5 mouse cellular contexts compared by ENCODE assay signal in genomic region chr16:16996121-16996729, GRCm38 (mm10). TPM values are rescaled to one million over a fixed set of nuclear protein-coding genes. Genes with fewer than 3 reads are reported as not detected.
DNase-seq lines count a peak whose midpoint lies in the region; TF ChIP-seq lines count a peak whose summit lies in the region.
"Not testable (repeated sequence)": the region's sequence is repeated elsewhere in the genome, so short reads cannot be mapped to it uniquely, and the experiment has no call there.

No protein-coding gene starts in this region.

- in situ Hi-C loops in CH12.LX (cut with MboI; ENCODE audit: low pct_ligation_motif_present, low pct_unique_long_range_greater_than_20kb, low sequenced_read_pairs); ES-E14 (cut with MboI; ENCODE audit: low sequenced_read_pairs in 2 of 2, unreplicated experiment in 2 of 2): not testable (repeated sequence)

- not testable (repeated sequence) for H3K9ac ChIP-seq in CH12.LX (ENCODE audit: insufficient read depth, low read depth); ES-E14 (ENCODE audit: insufficient read depth, low read depth, low read length, poor library complexity, severe bottlenecking); MEL (ENCODE audit: control insufficient read depth, low read depth, low read length, poor library complexity, severe bottlenecking)

- not testable (repeated sequence) for TF ChIP-seq EP300 in CH12.LX (IDR thresholded peaks at IDR 0.05; ENCODE audit: low read length); MEL (IDR thresholded peaks at IDR 0.05; ENCODE audit: low read depth in 1 of 2, low read length in 2 of 2)

- WGBS in olfactory bulb, adult 2 months = 65% methylated on average over 10 of the region's 10 CpGs

- not testable (repeated sequence) for TF ChIP-seq POLR2A in CH12.LX (IDR thresholded peaks at IDR 0.05; ENCODE audit: low read depth, low read length); MEL (IDR thresholded peaks at IDR 0.05; ENCODE audit: control insufficient read depth in 1 of 2, insufficient read depth in 1 of 2, low read depth in 1 of 2, low read length in 2 of 2, poor library complexity in 1 of 2); olfactory bulb, adult 2 months (IDR thresholded peaks at IDR 0.05; ENCODE audit: insufficient read depth, low read depth, low read length)

- dilution Hi-C loops in CH12.LX (cut with MboI; ENCODE audit: extremely low pct_ligation_motif_present, extremely low pct_unique_long_range_greater_than_20kb, low sequenced_read_pairs) = not testable (repeated sequence)

- not testable (repeated sequence) for H3K4me3 ChIP-seq in CH12.LX (replicated peaks in 1 of 3; ENCODE audit: low read depth in 2 of 3, low read length in 2 of 3, poor library complexity in 1 of 3); ES-E14 (ENCODE audit: insufficient read depth in 1 of 2, low read depth in 1 of 2, low read length in 2 of 2, poor library complexity in 1 of 2, severe bottlenecking in 1 of 2); MEL (ENCODE audit: control insufficient read depth in 1 of 2, insufficient read depth in 1 of 2, low read depth in 2 of 2, low read length in 2 of 2); olfactory bulb, adult 2 months (ENCODE audit: insufficient read depth, low read depth, low read length)

- H3K4me2 ChIP-seq in CH12.LX (ENCODE audit: insufficient read depth, low read depth, poor library complexity, severe bottlenecking) = not testable (repeated sequence)

- H3K4me1 ChIP-seq in CH12.LX (ENCODE audit: control insufficient read depth in 1 of 2, insufficient read depth in 2 of 2) (peaks cover 3 to 64% of the 10 kb centered on the region in 2 experiments; a peak in 3 of 4 replicates), ES-E14 (ENCODE audit: control insufficient read depth in 2 of 2, insufficient read depth in 2 of 2, low read length in 2 of 2, poor library complexity in 1 of 2) (peaks cover 16 to 18% of the 10 kb centered on the region in 2 experiments), MEL (ENCODE audit: control insufficient read depth in 1 of 2, insufficient read depth in 2 of 2, low read length in 2 of 2) (peaks cover 5 to 12% of the 10 kb centered on the region in 2 experiments; a peak in 3 of 4 replicates)
- not testable (repeated sequence) for H3K4me1 ChIP-seq in olfactory bulb, adult 2 months (ENCODE audit: control insufficient read depth, insufficient read depth, low read length)

- DNase-seq in CH12.LX (ENCODE audit: extremely low read depth); ES-E14 (ENCODE audit: low read depth, low spot score); MEL (ENCODE audit: low read depth, low spot score): not testable (repeated sequence)
- peak; percentile 29 for DNase-seq in heart, adult 11 months

- H3K27me3 ChIP-seq in CH12.LX (replicated peaks); MEL (ENCODE audit: control insufficient read depth in 1 of 2, insufficient read depth in 2 of 2, low read length in 2 of 2): not testable (repeated sequence)

- H3K79me2 ChIP-seq in CH12.LX (replicated peaks; ENCODE audit: control insufficient read depth, extremely low read depth, insufficient read depth, poor library complexity, severe bottlenecking) = peaks cover 98% of the 10 kb centered on the region
- H3K79me2 ChIP-seq in MEL (ENCODE audit: control insufficient read depth, insufficient read depth, low read length, poor library complexity) = peaks cover 88% of the 10 kb centered on the region

- not testable (repeated sequence) for H3K9me3 ChIP-seq in CH12.LX (replicated peaks; ENCODE audit: low read length); ES-E14 (ENCODE audit: control insufficient read depth, insufficient read depth, low read depth, low read length); MEL (replicated peaks; ENCODE audit: insufficient read depth, low read length)

- not testable (repeated sequence) for H3K27ac ChIP-seq in CH12.LX (ENCODE audit: insufficient read depth, low read depth); ES-E14 (ENCODE audit: insufficient read depth, low read depth, low read length, poor library complexity, severe bottlenecking); MEL (ENCODE audit: control insufficient read depth, low read depth, low read length)
- H3K27ac ChIP-seq in olfactory bulb, adult 2 months (ENCODE audit: insufficient read depth, low read depth, low read length) = 0 out of 2 replicates have a peak overlapping the region, but pooled peaks have one; percentile 8

- peaks cover 10 to 71% of the 10 kb centered on the region in 2 experiments for H3K36me3 ChIP-seq in CH12.LX (replicated peaks in 1 of 2; ENCODE audit: control insufficient read depth in 1 of 2, insufficient read depth in 1 of 2, low read length in 1 of 2)
- not testable (repeated sequence) for H3K36me3 ChIP-seq in ES-E14 (ENCODE audit: control insufficient read depth, insufficient read depth, low read length, poor library complexity, severe bottlenecking)
- H3K36me3 ChIP-seq in MEL (ENCODE audit: control insufficient read depth in 1 of 2, insufficient read depth in 2 of 2, low read length in 2 of 2) = peaks cover 13 to 35% of the 10 kb centered on the region in 2 experiments

- not testable (repeated sequence) for TF ChIP-seq RAD21 in CH12.LX (IDR thresholded peaks at IDR 0.05; ENCODE audit: low read depth, low read length); MEL (IDR thresholded peaks at IDR 0.05; ENCODE audit: low read depth, low read length)

- not testable (repeated sequence) for TF ChIP-seq CTCF in CH12.LX (conservative IDR thresholded peaks at IDR 0.05 in 1 of 2, IDR thresholded peaks at IDR 0.05 in 1 of 2; ENCODE audit: low read depth in 2 of 2, low read length in 2 of 2); MEL (IDR thresholded peaks at IDR 0.05 in 2 of 3, conservative IDR thresholded peaks at IDR 0.05 in 1 of 3; ENCODE audit: control insufficient read depth in 1 of 3, insufficient read depth in 1 of 3, low read depth in 2 of 3, low read length in 3 of 3, poor library complexity in 1 of 3, severe bottlenecking in 1 of 3); olfactory bulb, adult 2 months (IDR thresholded peaks at IDR 0.05; ENCODE audit: insufficient read depth, low read depth, low read length)

TF ChIP-seq in CH12.LX, 34 proteins besides CTCF, POLR2A, EP300 and RAD21:
- TF ChIP-seq ZNF384 (IDR thresholded peaks at IDR 0.05; ENCODE audit: low read depth, low read length) = peak; percentile 81

TF ChIP-seq in ES-E14, 5 proteins besides CTCF, POLR2A, EP300 and RAD21:
- TF ChIP-seq ZNF384 (IDR thresholded peaks at IDR 0.05; ENCODE audit: low read depth, low read length) = peak; percentile 90

TF ChIP-seq in MEL, 35 proteins besides CTCF, POLR2A, EP300 and RAD21:
- peak; percentile 81 for TF ChIP-seq ZNF384 (IDR thresholded peaks at IDR 0.05; ENCODE audit: low read depth, low read length)

RNA-seq across cellular contexts. Expression of gene Mapk1, which starts 13.0 kb away (rescaled TPM):
- total RNA-seq in CH12.LX (2012; rRNA removed) (162 and 190 TPM in 2 replicates), CH12.LX (2014; rRNA removed) (317 and 322 TPM in 2 replicates), ES-E14 (2012; rRNA removed) (100 and 136 TPM in 2 replicates), MEL (2012; rRNA removed) (125 and 131 TPM in 2 replicates)
- polyA plus RNA-seq in CH12.LX (2012; ENCODE audit: insufficient read length, low read depth) (234 and 244 TPM in 2 replicates), MEL (2012; ENCODE audit: insufficient read depth in 1 of 2, insufficient read length in 2 of 2, low read depth in 1 of 2, low replicate concordance in 2 of 2, missing spikeins in 1 of 2) (100 to 1,000 TPM; 144 to 225 TPM)
- 179 and 489 TPM in 2 replicates for polyA plus RNA-seq in olfactory bulb, adult 2 months (2012; ENCODE audit: insufficient read depth, insufficient read length, low replicate concordance, missing spikeins)
